Mouse (Mus musculus): Measurements from ENCODE around the gene Sfswap. TPM values are rescaled to one million over a fixed set of nuclear protein-coding genes. Genes with fewer than 3 reads are reported as not detected.

Sfswap gene
- polyA plus RNA-seq, 1 experiment from 2014 or later, result 44.5 TPM

DNA sequence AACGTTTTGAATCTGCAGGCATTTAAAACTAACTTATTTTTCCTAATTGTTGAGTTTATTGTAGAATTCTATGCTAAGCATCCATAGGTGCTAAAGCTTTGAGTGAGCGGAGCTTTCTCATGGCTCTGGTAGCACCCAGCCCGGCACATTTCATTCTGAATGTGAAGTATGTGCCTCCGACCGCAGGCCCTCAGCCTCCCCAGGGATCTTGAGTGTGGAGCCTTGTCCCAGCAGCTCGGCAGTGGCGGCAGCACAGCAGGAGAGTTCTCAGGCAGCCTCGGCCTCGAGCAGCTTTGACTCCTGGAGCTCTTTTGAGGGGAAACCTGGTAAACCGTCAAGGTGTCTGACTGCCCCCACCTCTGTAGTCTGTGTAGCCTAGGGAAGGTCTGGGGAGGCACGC, 58.3 kb downstream of the Sfswap start:
- H3K4me2 ChIP-seq (ENCODE audit: low read depth, low read length), result no peak overlapping the region
- H3K9ac ChIP-seq (ENCODE audit: low read depth, low read length), result no peak overlapping the region
- H3K27ac ChIP-seq (replicated peaks; ENCODE audit: low read depth, low read length), result no peak overlapping the region
- no peaks in the 10 kb centered on the region for H3K9me3 ChIP-seq (ENCODE audit: control insufficient read depth, low read length)
- ATAC-seq (ENCODE audit: low read depth), result no peak
- H3K4me3 ChIP-seq (ENCODE audit: low read depth, low read length), result no peak overlapping the region
- H3K27me3 ChIP-seq (replicated peaks; ENCODE audit: control insufficient read depth, insufficient read depth, low read length), result no peaks in the 10 kb centered on the region
- peaks cover 92% of the 10 kb centered on the region for H3K36me3 ChIP-seq (ENCODE audit: control insufficient read depth, insufficient read depth, low read length)
- H3K4me1 ChIP-seq (ENCODE audit: control insufficient read depth, insufficient read depth, low read length), result no peaks in the 10 kb centered on the region
- no peak for DNase-seq (ENCODE audit: low spot score)
- 78% methylated on average over 11 of the region's 11 CpGs for WGBS

DNA sequence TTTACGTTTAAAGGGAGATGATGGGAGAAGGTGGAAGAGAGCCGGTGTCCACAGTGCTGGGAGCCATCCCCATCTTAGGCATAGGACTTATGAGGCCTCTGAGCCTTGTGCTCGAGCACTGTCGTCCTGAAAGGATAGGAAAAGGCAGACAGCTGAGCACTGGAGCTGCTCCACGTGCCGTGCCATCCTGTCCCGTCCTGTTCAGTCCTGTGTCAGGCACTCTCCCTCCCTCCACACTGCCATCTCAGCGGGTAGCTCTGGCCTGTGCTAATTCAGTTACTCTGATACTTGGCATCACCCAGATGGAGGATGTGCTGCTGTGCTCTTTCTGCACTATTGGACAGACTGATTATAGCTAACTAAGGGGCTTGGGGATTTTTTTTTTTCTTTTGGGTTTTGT, 61.3 kb downstream of the Sfswap start:
- Histone ChIP-seq H3K36me3 (ENCODE audit: control insufficient read depth, insufficient read depth, low read length) (peaks cover 91% of the 10 kb centered on the region), H3K4me2 (ENCODE audit: low read depth, low read length) (no peak overlapping the region), H3K9me3 (ENCODE audit: control insufficient read depth, low read length) (no peaks in the 10 kb centered on the region), H3K4me1 (ENCODE audit: control insufficient read depth, insufficient read depth, low read length) (no peaks in the 10 kb centered on the region), H3K9ac (ENCODE audit: low read depth, low read length) (no peak overlapping the region), H3K27ac (replicated peaks; ENCODE audit: low read depth, low read length) (no peak overlapping the region), H3K27me3 (replicated peaks; ENCODE audit: control insufficient read depth, insufficient read depth, low read length) (no peaks in the 10 kb centered on the region), H3K4me3 (ENCODE audit: low read depth, low read length) (no peak overlapping the region)
- ATAC-seq (ENCODE audit: low read depth) (no peak), DNase-seq (ENCODE audit: low spot score) (no peak)
- WGBS, result 90% methylated on average over 8 of the region's 8 CpGs

DNA sequence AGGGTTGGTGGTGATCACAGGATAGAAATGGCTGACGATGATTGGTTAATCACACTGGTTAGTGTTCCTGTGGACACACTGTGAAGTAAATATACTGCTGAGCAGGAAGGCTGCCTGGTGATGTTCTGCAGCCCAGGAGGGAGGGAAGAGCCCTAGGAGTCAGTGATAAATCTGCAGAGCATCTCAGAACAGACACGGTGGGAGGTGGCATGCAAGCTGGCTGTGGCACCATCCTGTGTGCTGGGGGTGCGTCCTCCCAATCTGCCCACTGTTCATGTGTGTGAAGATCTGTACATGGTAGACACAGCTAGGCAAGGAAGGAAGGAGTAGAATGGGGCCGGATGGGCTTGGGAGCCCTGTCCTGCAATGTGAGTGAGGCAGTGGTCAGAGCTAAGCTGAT, 67.6 kb downstream of the Sfswap start:
- H3K4me1 ChIP-seq (ENCODE audit: control insufficient read depth, insufficient read depth, low read length), result no peaks in the 10 kb centered on the region
- no peak overlapping the region for H3K4me3 ChIP-seq (ENCODE audit: low read depth, low read length)
- H3K27ac ChIP-seq (replicated peaks; ENCODE audit: low read depth, low read length), result no peak overlapping the region
- 91% methylated on average over 4 of the region's 4 CpGs for WGBS
- H3K9ac ChIP-seq (ENCODE audit: low read depth, low read length), result no peak overlapping the region
- peaks cover 87% of the 10 kb centered on the region for H3K36me3 ChIP-seq (ENCODE audit: control insufficient read depth, insufficient read depth, low read length)
- ATAC-seq (ENCODE audit: low read depth) (no peak), DNase-seq (ENCODE audit: low spot score) (no peak)
- no peaks in the 10 kb centered on the region for H3K27me3 ChIP-seq (replicated peaks; ENCODE audit: control insufficient read depth, insufficient read depth, low read length)
- no peak overlapping the region for H3K4me2 ChIP-seq (ENCODE audit: low read depth, low read length)
- H3K9me3 ChIP-seq (ENCODE audit: control insufficient read depth, low read length), result no peaks in the 10 kb centered on the region

DNA sequence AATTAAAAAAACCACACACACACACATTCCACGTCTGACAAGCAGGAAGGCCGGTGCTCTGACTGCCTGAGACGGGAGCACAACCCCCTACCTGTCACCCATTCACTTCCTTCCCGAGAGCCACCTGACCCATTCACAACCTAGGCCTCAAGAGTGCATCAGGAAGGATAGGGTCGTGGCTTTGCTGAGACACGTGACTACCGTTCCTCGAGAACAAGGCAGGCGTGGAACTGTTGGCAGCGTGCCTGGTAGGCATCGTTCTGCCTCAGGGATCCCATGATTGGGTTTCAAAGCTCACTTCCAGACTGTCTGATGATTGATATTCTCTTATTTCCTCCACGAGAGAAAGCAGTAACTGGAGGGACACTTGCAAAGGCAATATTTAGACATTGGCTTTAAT, 77.2 kb downstream of the Sfswap start:
- ATAC-seq (ENCODE audit: low read depth) (no peak), DNase-seq (ENCODE audit: low spot score) (no peak)
- Histone ChIP-seq H3K36me3 (ENCODE audit: control insufficient read depth, insufficient read depth, low read length) (no peaks in the 10 kb centered on the region), H3K9ac (ENCODE audit: low read depth, low read length) (no peak overlapping the region), H3K9me3 (ENCODE audit: control insufficient read depth, low read length) (no peaks in the 10 kb centered on the region), H3K4me3 (ENCODE audit: low read depth, low read length) (no peak overlapping the region), H3K4me2 (ENCODE audit: low read depth, low read length) (no peak overlapping the region), H3K4me1 (ENCODE audit: control insufficient read depth, insufficient read depth, low read length) (no peaks in the 10 kb centered on the region), H3K27ac (replicated peaks; ENCODE audit: low read depth, low read length) (no peak overlapping the region), H3K27me3 (replicated peaks; ENCODE audit: control insufficient read depth, insufficient read depth, low read length) (peaks cover 21% of the 10 kb centered on the region; the same call in 1 of the 2 replicates)
- 39% methylated on average over 12 of the region's 12 CpGs for WGBS

DNA sequence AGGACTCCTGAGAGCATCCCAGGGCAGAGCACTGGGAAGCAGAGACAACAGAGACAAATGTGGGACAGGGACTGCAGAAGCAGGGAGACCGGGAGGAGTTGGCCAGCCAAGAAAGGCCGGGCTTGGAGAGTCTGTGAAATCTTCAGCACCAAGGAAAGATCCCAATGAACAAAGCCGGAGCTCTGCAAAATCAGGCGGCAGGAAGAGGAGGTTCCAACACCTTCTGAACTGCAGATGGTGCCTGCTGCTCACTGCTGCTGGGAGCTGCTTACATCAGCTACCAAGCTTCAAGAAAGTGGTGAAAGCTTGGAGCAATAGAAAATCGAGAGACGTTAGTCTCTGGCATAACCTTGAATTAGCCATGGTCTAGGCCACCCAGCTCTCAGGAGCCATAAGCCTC, 79.0 kb downstream of the Sfswap start:
- H3K4me2 ChIP-seq (ENCODE audit: low read depth, low read length), result no peak overlapping the region
- peaks cover 27% of the 10 kb centered on the region; the same call in 1 of the 2 replicates for H3K27me3 ChIP-seq (replicated peaks; ENCODE audit: control insufficient read depth, insufficient read depth, low read length)
- no peak overlapping the region for H3K27ac ChIP-seq (replicated peaks; ENCODE audit: low read depth, low read length)
- DNase-seq (ENCODE audit: low spot score), result no peak
- no peaks in the 10 kb centered on the region for H3K36me3 ChIP-seq (ENCODE audit: control insufficient read depth, insufficient read depth, low read length)
- 10% methylated on average over 6 of the region's 6 CpGs for WGBS
- no peak overlapping the region for H3K4me3 ChIP-seq (ENCODE audit: low read depth, low read length)
- ATAC-seq (ENCODE audit: low read depth), result no peak
- H3K9ac ChIP-seq (ENCODE audit: low read depth, low read length), result no peak overlapping the region
- H3K4me1 ChIP-seq (ENCODE audit: control insufficient read depth, insufficient read depth, low read length), result no peaks in the 10 kb centered on the region
- H3K9me3 ChIP-seq (ENCODE audit: control insufficient read depth, low read length), result no peaks in the 10 kb centered on the region

DNA sequence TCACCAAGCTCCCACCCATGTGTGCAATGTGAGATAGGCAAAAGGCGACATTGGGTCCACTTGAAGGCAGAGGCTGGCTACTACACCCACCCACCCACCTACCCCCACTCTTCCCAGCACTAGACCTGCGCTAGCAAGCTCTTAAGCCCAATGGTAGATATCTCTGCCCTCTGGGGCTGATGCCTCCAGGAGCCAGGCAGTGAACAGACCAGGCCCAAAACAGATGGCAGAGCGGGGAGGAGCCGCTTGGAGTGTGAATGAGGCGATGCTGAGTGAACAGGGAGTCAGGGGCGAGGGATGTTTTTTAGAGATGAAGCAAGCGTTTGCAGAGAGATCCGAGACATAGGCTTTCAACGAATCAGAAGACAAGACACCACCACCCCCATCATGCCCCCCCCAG, 79.6 kb downstream of the Sfswap start:
- ATAC-seq (ENCODE audit: low read depth), result no peak
- Histone ChIP-seq H3K27me3 (replicated peaks; ENCODE audit: control insufficient read depth, insufficient read depth, low read length) (peaks cover 32% of the 10 kb centered on the region), H3K9me3 (ENCODE audit: control insufficient read depth, low read length) (no peaks in the 10 kb centered on the region), H3K9ac (ENCODE audit: low read depth, low read length) (no peak overlapping the region), H3K4me3 (ENCODE audit: low read depth, low read length) (no peak overlapping the region), H3K36me3 (ENCODE audit: control insufficient read depth, insufficient read depth, low read length) (no peaks in the 10 kb centered on the region), H3K27ac (replicated peaks; ENCODE audit: low read depth, low read length) (no peak overlapping the region), H3K4me2 (ENCODE audit: low read depth, low read length) (no peak overlapping the region), H3K4me1 (ENCODE audit: control insufficient read depth, insufficient read depth, low read length) (0 out of 2 replicates have a peak, but pooled peaks cover under 1% of the 10 kb centered on the region)
- no peak for DNase-seq (ENCODE audit: low spot score)
- 72% methylated on average over 9 of the region's 9 CpGs for WGBS

DNA sequence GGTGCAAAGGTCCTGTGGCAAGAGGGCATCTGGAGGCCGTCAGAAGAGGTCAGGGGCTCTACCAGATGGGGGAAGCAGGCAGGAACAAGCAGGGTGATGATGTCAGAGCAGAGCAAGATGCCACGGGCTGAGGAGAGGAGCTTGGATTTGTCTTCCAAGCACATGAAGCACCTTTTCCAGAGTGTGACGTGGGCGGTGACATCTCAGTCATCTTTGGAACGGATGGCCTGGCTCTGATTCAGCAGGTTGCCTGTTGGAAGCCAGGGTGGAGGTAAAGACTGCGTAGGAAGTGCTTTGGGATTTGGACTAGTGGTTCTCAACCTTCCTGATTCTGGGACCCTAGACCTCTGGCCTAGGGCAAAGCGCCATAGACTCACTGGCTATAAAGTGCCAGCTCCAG, 80.0 kb downstream of the Sfswap start:
- ATAC-seq (ENCODE audit: low read depth), result no peak
- Histone ChIP-seq H3K9ac (ENCODE audit: low read depth, low read length) (no peak overlapping the region), H3K9me3 (ENCODE audit: control insufficient read depth, low read length) (no peaks in the 10 kb centered on the region), H3K4me3 (ENCODE audit: low read depth, low read length) (no peak overlapping the region), H3K4me2 (ENCODE audit: low read depth, low read length) (no peak overlapping the region), H3K27ac (replicated peaks; ENCODE audit: low read depth, low read length) (no peak overlapping the region), H3K4me1 (ENCODE audit: control insufficient read depth, insufficient read depth, low read length) (peaks cover 4% of the 10 kb centered on the region; the same call in 1 of the 2 replicates), H3K36me3 (ENCODE audit: control insufficient read depth, insufficient read depth, low read length) (no peaks in the 10 kb centered on the region), H3K27me3 (replicated peaks; ENCODE audit: control insufficient read depth, insufficient read depth, low read length) (peaks cover 37% of the 10 kb centered on the region)
- DNase-seq (ENCODE audit: low spot score), result no peak
- WGBS, result 66% methylated on average over 7 of the region's 7 CpGs

DNA sequence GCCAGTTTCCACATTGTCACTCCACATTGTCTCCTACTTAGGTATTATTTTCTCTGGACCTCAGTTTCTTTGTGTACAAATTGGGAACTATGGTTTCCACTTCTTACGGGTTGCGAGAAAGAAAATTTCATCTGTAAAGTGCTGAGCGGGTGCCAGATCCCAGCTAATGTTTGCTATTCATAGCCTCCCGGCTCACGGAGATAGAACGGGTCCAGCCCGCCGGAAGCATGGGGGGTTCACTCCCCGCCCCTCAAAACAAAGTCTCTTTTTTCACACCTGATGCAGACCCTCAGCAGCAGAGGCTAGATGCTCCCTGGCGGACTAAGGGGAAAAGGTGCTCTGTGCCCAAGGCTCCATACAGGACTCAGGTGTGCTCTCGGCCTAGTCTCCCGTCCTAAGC, 82.3 kb downstream of the Sfswap start:
- peak overlapping the region; percentile 68 for H3K4me3 ChIP-seq (ENCODE audit: low read depth, low read length)
- H3K27ac ChIP-seq (replicated peaks; ENCODE audit: low read depth, low read length), result no peak overlapping the region
- H3K27me3 ChIP-seq (replicated peaks; ENCODE audit: control insufficient read depth, insufficient read depth, low read length), result peaks cover 37% of the 10 kb centered on the region
- H3K4me1 ChIP-seq (ENCODE audit: control insufficient read depth, insufficient read depth, low read length), result peaks cover 7% of the 10 kb centered on the region; the same call in 1 of the 2 replicates
- H3K4me2 ChIP-seq (ENCODE audit: low read depth, low read length), result peak overlapping the region; percentile 100
- DNase-seq (ENCODE audit: low spot score), result no peak
- ATAC-seq (ENCODE audit: low read depth), result peak; percentile 14
- 3% methylated on average over 12 of the region's 12 CpGs for WGBS
- peak overlapping the region; percentile 71 for H3K9ac ChIP-seq (ENCODE audit: low read depth, low read length)
- H3K36me3 ChIP-seq (ENCODE audit: control insufficient read depth, insufficient read depth, low read length), result no peaks in the 10 kb centered on the region
- no peaks in the 10 kb centered on the region for H3K9me3 ChIP-seq (ENCODE audit: control insufficient read depth, low read length)

DNA sequence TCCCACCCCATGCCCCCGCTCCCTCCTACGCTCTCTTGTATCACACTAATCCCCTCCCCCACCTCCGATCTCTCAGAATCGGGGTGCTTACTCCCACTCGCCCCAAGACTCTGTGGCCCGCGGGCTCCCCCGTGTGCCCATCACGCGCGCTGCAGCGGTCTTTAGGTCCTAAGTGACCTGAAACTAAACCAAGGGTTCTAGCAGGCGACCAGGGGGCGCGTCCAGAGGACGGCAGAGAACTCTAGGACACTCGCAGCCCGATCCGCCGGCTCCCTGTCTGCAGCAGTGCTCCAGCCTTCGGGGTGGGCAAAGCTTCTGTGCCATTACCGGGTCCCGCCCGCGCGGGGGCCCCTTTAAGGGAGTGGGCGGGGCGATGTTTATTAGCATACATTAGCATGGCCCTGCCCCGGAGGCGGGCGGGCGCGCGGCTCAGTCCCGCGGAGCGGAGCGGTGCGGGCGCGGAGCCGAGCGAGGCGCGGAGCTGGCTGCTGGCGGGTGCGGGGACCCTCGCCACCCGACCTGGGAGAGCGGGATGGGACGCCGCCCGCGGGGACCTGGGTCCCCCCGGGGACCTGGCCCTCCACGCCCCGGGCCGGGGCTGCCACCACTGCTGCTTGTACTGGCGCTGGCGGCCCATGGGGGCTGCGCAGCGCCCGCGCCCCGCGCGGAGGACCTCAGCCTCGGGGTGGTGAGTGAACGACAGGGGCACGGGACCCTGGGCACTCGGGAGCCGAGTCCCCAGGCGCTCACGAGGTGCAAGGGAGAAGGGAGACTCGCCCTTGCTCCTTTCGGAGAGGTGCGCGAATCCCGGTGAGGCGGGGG, 83.0 kb downstream of the Sfswap start, which contains the start of gene Mmp17:
Mmp17 (plus strand) TSS at position 409 of the 822 bp plus-strand sequence.
- no peak within 1 kb of the TSS for H3K27ac ChIP-seq (replicated peaks; ENCODE audit: low read depth, low read length)
- H3K36me3 ChIP-seq (ENCODE audit: control insufficient read depth, insufficient read depth, low read length), result no peaks in the 10 kb centered on the region
- H3K9ac ChIP-seq (ENCODE audit: low read depth, low read length), result peak within 1 kb of the TSS; percentile 71
- peak within 1 kb of the TSS; percentile 100 for H3K4me2 ChIP-seq (ENCODE audit: low read depth, low read length)
- peaks cover 7% of the 10 kb centered on the region; the same call in 1 of the 2 replicates for H3K4me1 ChIP-seq (ENCODE audit: control insufficient read depth, insufficient read depth, low read length)
- H3K4me3 ChIP-seq (ENCODE audit: low read depth, low read length), result peak within 1 kb of the TSS; percentile 68
- peaks cover 37% of the 10 kb centered on the region for H3K27me3 ChIP-seq (replicated peaks; ENCODE audit: control insufficient read depth, insufficient read depth, low read length)
- under 1% methylated on average over 39 of the region's 80 CpGs for WGBS
- peak; percentile 93 for ATAC-seq (ENCODE audit: low read depth)
- H3K9me3 ChIP-seq (ENCODE audit: control insufficient read depth, low read length), result no peaks in the 10 kb centered on the region
- DNase-seq (ENCODE audit: low spot score), result peak; percentile 95

Measured in embryonic facial prominence, embryonic 14.5 days (tissue).